Mouse (Mus musculus): Measurements from ENCODE around the gene Smndc1. TPM values are rescaled to one million over a fixed set of nuclear protein-coding genes. Genes with fewer than 3 reads are reported as not detected.

Smndc1 gene
- 10 to 100 TPM; 33.0 to 33.8 TPM for total RNA-seq (2021)

DNA sequence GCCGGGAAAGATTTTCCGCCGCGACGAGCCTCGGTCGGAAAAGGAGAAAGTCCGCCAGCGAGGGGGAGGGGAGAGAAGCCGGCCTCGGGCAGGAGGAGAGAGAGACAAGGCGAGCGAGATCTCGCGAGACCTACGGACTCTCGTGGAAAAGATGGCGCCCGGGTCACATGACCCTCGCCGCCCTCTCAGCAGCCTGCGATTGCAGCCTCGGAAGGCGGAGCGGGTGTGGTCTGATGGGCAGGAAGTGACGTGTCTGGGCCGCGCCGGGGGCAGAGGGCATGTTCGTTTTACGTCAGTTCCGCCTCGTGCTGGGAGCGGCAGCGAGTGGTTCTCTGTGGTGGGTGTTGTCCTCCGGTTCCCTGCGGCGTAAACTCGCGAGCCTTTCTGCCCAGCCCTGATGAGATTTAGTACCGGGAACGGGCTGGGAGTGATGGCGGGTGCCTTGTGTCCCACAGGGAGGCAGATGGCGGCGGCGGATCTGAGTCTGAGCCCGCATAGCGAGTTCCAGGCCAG lies at the start of gene Smndc1:
Gene Smndc1, minus strand, starts transcription at position 84 of the 513 bp plus-strand sequence.
- intact Hi-C loops (cut with DNase I) = loop anchor here (10.0 kb wide), 1 partner anchor 554 kb away; the partner anchor contains the start of genes Bbip1 and Shoc2
- peak; percentile 97 to 98 for DNase-seq

DNA sequence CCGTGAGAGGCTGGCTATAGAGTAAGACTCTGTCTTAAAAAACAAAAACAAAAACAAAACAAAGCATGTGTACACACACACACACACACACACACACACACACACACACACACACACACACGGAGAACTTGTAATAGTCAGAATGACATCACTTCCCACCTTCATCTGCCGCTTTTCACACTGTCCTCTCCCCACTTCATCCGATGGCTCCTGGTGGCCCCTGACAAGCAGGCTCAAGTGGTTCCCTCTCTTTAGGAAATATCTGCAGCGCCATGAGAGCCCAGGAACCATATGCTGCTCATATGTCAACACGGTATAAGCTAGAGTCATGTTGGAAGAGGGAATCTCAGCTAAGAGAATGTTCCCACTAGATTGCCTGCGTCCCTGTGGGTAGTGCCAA lies 49.0 kb upstream of the Smndc1 start:
- DNase-seq = no peak
- intact Hi-C loops (cut with DNase I) = no loop called here

DNA sequence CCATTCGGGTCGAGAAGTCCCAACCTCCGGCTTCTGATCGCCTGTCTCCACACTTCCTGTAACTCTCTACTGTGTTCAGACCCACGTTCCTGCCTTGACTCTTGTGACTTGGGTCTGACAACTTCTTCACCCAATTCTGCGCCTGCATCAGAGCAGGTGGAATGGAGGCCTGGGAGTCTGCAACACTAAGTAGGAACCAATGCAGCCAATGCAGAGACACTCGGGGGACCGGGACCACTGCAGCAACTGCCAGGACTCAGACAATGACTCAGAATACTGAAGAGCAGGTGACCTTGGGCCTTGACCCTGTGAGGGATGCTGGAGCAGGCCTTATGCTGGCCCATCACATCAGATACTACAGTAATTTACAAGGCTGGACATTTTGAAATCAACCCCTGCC lies 47.6 kb upstream of the Smndc1 start:
- no peak for DNase-seq
- intact Hi-C loops (cut with DNase I) = no loop called here

DNA sequence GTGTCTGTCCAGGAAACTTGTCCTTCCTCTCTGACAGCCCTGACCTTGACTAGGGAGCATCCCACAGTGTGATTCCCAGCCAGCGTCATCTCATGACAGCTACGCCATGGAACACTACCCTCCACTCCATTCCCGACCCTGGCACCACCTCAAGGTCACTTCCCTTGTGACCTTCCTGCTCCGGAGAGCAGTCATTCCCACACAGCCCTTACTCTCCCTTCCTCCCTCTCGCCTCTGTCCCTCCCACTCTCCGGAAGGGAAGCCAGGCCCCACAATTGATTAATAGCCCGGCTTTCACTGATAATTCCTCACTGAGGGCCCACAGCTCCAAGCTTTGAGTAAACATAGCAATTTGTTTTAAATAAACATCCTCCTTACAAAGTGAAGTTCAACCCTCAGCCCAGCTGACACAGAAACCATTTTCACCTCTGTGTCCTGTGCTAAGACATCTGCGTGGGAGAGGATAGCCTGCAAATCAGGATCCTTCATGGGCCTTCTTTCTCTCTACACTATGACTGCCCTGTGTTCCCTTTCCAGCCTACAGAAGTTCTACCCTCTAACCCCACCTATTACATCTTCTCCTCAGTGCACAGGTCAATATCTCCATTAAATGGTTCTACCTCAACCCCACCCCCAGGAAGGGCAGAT lies 47.1 kb upstream of the Smndc1 start:
- DNase-seq = peak in 1 of 2 experiments; percentile 18
- intact Hi-C loops (cut with DNase I) = no loop called here

DNA sequence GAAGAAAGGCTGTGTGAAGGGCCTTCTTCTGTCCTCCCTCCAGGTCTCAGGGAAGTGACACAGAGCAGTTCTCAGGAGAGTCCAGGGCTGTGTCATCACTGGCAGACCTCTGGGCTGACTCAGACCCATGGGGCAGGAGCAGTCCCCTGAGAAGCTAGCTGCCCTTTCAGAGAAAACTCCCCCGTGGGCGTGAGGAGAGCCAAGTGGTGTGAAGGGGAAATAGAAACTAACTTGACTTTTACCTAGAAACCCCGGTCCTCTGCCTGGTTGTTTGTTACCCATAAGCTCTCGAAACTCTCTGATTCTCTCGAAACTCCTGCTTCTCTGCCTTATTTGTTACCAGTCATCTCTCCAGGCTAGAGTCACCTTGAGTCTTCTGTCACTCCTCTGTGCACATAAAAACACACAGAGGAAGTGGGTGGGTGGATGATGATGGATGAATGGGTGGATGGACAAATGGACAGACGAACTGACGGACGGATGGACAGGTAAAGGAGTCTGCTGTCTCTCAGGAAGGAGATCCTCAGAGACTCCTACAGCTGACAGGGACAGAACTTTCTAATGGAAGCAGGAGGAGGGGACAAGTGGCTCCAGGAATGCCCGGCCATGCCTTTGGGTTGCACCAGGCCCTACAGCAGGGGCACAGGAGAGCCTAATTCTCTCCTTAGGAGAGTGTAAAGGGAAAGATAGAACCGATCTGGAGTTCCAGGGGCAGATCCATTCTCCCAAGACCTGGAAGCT lies 43.7 kb upstream of the Smndc1 start:
- intact Hi-C loops (cut with DNase I) = no loop called here
- DNase-seq = no peak

DNA sequence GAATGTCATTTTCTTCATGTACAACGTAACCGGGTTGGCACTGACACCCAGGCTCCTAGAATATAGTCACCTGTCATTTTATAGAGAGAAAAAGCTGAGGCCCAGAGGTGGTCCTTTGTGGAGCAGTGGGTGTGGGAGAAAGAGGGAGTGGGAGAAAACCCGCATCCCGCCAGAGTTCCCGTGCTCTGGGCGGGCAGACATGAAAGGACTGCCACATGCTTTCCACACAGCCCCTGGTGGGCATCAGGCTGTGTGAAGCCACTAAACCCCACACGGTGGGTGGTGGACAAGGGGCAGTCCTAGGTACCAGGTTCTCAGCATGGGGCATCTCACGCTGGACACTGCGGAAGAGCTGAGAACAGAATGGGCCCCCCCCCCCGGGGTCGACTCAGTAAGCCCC lies 40.6 kb upstream of the Smndc1 start:
- intact Hi-C loops (cut with DNase I) = no loop called here
- DNase-seq = no peak

DNA sequence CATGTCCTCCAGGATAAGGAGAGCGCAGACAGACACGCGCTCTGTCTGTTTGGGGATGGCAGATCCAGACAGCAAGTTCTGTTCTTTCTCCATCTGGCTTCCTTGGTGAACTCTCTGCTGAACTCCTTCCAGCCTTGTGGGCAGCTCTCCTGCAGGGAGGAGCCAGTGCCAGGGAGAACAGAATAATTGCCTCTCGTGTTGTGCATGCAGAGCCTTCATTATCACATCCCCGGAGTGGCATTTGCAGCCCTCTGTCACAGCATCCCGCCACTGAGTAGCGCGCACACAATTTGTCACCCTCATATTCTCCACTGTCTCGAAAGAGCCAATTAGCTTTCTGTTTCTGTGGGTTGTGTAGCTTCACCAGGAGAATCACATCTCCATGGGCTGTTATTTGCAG lies 40.0 kb upstream of the Smndc1 start:
- intact Hi-C loops (cut with DNase I) = no loop called here
- DNase-seq = no peak

DNA sequence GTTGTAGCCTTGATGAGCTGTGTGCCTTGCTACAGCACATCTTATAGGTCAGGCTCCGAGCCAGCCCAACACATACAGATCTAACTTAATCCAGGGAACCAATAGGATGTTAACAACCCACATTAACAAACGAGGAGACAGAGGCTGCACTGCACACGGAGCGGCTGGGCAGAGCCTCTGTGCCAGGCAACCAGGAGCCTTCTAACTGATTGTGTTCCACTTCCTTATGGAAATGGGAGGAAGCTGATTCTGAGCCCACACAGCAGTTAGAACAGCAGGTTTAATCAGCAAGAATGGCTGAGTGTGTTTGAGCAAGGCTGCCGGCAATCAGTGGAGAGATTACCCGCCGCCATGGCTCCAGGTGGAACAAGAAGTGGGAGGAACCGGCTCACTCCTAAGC lies 37.4 kb upstream of the Smndc1 start:
- no peak for DNase-seq
- intact Hi-C loops (cut with DNase I) = no loop called here

DNA sequence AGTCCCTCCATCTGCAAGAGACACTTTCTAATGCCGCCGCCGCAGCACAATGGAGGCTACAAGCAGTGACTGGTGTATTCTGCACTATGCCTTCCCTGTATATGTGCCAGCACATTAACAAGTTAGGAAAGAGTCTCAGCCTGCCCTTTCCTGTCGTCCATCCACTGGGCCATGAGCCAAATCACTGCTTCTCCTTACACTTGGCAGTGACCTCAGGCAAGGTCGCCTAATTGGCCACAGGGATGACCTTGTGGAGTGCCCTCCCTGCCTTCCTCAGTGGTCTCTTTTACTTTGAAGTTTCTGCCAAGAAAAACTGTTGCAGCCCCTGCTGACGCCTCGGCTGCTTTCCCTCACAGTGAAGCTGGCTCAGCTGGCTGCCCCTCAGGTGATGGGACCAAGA lies 37.0 kb upstream of the Smndc1 start:
- no peak for DNase-seq
- intact Hi-C loops (cut with DNase I) = no loop called here

DNA sequence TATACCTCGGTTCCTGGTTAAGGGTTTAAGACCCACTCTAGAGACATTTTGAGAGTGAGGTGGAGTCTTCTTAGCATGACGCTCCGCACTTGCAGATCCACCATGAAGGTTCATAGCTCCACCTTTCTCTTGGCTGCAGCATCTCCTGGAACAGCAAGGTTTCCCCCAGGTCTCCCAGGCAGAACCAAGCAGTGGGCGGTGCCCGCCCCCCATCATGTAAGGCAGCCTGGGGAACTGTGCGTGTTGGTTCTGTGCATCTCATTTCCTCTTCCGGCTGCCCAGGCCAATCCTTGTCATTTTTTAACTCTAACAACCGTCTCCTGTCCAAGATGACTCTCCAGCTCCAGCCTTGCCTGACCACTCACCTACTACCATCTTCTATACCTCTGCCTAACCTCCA lies 35.4 kb upstream of the Smndc1 start:
- no peak for DNase-seq
- intact Hi-C loops (cut with DNase I) = no loop called here

DNA sequence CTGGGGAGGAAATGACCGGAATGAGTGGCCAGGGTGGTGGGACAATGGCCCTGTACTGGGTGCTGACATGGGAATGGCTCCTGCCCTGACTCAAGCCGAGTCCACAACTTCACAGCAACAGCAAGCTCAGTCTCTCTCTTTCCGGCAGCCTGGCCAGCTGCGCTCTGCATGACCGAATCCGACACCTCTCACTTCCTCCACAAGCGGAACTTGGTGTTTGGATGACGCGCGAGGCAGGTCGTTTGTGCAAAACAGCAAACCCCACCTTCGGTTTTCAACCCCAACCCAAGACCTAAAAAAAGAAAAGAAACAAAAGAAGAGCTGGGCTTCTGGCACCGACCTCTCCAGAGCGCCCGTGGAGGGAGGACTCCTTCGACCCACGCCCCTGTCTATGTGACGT lies 34.3 kb upstream of the Smndc1 start:
- intact Hi-C loops (cut with DNase I) = loop anchor here (5.0 kb wide), 2 partner anchors 68 to 108 kb away; no protein-coding TSS in a partner anchor
- peak; percentile 21 to 43 for DNase-seq

DNA sequence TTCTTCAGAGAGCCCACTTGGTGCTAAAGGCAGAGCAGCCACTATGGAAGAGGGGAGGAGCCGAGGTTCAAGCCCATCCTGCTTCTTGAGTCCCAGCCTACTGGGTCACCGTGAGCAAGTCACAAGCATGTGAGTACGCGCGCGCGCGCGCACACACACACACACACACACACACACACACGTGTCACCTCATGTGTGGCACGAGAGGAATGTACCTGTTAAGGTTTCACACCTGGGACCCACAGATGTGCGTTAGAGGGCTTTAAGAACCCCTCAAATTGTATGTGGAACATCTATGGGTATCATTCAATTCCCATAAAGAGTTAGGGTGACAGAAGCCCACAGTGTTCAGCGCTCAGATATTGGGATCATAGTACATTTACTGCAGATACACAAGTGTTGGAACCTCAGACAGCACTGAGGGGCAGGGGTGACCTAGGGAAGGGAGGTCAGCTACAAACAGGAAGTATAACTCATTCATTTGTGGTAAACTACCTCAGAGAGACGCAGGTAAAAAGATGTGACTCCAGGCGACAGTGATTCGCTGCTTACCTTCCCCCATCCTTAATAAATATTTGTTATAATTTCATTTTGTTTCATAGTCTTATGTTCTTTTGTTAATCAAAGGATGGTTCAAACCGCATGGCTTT lies 33.6 kb upstream of the Smndc1 start:
- intact Hi-C loops (cut with DNase I) = loop anchor here (5.0 kb wide), 2 partner anchors 68 to 108 kb away; no protein-coding TSS in a partner anchor
- DNase-seq = no peak

DNA sequence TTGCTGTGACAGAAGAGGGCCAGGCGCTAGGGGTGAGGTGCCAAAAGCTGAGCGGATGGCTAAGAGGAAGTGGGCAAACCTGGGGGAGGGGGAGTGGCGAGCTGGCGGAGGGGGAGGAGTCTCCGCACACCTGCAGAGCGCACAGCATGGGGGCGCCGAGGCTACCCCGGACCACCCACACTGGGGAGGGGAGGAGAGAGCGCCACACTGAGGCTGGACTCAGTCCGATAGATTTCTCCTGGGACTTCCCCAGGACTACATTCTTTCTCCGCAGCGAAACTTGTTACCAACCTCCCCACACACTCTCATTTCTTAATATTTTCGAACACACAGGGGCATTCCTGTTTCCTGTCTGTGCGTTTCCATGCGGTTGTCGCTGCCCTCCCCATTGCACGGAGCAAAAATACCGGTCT lies 33.0 kb upstream of the Smndc1 start:
- no peak for DNase-seq

DNA sequence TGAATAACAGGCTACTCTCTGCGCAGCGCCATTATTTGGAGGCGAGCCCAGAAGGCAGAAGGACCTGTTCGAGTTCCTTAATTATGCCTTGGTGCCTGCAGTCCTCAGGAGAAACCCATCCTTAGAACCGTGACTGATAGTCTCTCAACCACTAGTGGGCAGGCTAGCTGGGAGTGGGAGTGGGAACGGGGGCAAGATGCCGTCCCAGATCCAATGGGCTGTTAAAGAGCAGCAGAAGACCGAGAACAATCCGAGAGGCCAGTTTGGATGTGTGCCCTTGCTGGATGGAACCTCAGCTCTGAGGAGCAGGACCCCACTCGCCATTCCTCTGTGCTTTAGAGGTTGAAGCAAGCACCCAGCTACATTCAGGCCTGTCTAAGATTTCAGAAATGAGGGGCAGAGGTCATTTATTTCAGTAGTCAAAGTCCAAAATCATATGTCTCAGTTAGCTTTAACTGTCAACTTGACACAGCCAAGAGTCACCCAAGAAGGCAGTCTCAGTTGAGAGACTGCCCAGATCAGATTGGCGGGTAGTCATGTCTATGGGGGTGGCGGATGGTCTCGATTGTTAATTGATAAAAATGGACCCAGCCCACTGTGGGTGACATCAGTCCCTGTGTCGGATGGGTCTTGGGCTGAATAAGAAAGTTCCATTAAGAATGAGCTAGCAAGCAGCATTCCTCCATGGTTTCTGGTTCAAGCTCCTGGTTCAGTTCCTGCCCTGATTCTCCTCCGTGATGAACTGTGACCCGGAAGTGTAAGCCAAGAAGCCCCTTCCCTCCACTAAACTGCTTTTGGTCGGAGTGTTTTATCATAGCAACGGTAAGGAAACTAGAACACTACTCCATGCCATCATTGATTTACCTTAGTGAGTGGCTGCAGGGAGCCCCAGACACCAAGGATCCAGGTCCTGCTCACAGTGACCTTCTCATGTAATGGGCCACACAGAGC lies 32.3 kb upstream of the Smndc1 start:
- intact Hi-C loops (cut with DNase I) = loop anchor here (5.0 kb wide), 2 partner anchors 70 to 110 kb away; no protein-coding TSS in a partner anchor
- DNase-seq = no peak

More for the DNA sequence above, 33.0 kb upstream of the Smndc1 start:
- intact Hi-C loops (cut with DNase I) = loop anchor here (5.0 kb wide), 2 partner anchors 69 to 109 kb away; no protein-coding TSS in a partner anchor

DNA sequence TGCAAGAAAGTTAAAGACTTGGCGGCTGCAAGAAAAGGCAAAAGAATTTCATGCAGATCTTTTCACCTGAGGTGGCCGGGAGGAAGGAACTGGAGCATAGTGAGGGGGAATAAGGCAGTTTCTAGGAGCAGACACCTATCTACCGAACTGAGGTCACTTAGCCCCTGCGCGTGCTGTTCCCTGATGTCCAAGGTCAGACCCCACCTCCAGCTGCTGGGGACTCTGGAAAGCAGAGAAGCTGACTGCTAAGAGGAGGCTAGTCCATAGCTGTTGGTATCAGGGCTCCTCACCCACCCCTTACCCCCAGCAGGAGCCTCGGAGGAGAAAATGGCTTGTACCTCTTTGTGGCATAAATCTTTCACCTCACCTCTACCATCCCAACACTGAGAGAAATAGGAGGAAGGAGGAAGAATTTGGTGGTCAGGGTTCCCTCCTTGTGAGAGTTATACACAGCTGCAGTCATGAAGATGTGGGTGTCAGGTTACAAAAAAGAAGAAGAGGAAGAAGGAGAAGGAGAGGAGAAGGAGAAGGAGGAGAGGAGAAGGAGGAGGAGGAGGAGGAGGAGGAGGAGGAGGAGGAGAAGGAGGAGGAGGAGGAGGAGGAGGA lies 31.3 kb upstream of the Smndc1 start:
- no peak for DNase-seq
- intact Hi-C loops (cut with DNase I) = loop anchor here (5.0 kb wide), 2 partner anchors 71 to 111 kb away; no protein-coding TSS in a partner anchor

DNA sequence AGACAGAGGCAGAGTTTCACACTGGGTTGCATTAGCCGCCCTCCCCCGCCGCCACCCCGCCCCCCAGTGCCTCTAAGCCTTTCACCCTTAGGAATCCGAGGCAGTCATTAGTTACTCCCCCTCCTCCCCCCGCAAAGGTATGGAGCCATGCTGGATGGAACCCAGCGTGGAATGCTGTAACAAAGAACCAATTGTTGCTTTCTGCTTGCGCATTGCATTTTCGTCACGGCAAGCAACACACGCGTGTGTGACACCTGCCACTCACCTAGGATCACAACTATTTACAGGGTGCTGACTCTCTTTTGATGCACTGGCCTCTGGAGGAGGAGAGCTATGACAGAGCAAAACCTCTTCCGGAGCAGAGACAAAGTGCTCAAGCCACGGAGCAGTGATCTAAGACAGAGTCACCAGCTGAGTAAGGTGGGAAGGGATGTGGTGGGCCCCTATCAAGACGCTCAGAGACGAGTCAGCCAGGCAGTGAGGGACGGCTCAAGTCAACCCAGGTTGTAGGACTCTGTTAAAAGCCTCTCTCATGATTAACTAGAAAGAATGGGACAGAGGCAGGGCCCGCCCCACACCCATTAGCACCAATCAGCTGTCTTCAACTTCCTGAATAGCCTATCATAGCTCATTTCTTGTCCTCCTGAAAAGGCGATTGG lies 30.7 kb upstream of the Smndc1 start:
- intact Hi-C loops (cut with DNase I) = loop anchor here (1.0 to 5.0 kb wide), 3 partner anchors 71 to 158 kb away; no protein-coding TSS in a partner anchor
- peak; percentile 72 to 73 for DNase-seq

DNA sequence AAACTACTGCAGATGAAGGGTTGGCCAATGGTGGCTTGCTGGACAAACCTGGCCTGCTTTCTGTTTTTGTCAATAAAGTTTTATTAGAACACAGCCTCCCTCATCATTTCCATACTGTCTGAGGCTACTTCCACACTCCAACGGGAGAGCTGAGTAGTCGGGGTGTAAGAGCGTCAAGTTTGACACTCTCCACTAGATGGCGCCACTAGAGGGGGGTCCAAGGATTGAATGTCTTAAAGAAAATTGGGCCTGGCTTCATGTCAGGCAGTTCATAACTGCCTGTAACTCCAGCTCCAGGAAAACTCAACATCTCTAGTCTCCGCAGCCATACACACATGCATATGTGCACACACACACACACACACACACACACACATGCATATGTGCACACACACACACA lies 29.5 kb upstream of the Smndc1 start:
- intact Hi-C loops (cut with DNase I) = loop anchor here (1.0 to 5.0 kb wide), 4 partner anchors 23 to 159 kb away; no protein-coding TSS in a partner anchor
- peak; percentile 59 to 64 for DNase-seq

DNA sequence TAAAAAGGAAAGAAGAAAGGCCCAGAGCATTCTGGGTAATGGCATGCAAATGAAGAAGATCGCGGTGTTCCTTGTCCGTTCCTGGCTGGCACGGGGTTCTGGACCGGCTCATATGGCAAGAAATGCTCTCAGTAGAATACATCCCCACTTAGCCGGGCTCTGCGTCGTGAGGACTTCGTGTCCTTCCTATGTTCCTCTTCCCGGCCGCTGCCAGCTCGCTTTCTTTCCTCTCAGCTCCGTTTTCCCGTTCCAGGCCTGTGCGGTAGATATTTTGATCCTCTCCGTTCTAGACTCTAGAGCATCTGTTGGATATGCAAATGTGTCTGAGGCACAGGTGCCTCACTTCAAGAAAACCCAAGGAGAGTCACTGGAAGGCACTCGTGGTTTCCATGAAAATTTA lies 24.8 kb upstream of the Smndc1 start:
- intact Hi-C loops (cut with DNase I) = no loop called here
- no peak for DNase-seq

DNA sequence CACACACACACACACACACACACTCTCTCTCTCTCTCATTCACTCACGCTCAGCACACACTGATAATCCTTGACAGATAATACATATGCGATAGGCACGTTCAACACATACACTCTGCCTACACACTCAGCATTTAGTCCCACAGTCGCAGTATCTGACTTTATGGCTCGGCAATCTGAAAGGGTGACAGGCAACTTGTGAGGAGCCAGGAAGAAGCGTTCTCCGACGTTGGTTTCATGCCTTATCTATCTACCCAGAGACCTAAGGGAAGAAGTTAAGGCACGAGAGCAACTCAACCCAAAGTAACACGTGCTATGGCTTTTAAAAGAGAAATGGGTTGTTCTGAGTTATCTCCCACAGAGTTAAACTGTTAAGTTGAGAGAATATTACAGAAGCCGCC lies 24.3 kb upstream of the Smndc1 start:
- intact Hi-C loops (cut with DNase I) = no loop called here
- no peak for DNase-seq
